Mouse (Mus musculus) forebrain, embryonic 15.5 days (tissue): ENCODE measurements at regions not wholly inside any gene's neighbourhood (a gene's known extent, or its start where the extent isn't known, plus 50 kb on each side); places are given as distances from the start of the nearest gene placed in this dataset.

ENCODE experiments used
- ATAC-seq: fragments of 200-750 bp; cut with Nextera tagmentation; replicated peaks from 2 replicates; pipeline ENCODE4 v1.8.0; 2017; ENCODE audit warnings: mild to moderate bottlenecking, moderate TSS enrichment, moderate library complexity
- H3K27ac ChIP-seq: fragments of 300-500 bp; sonication (generic); replicated peaks from 2 replicates; pipeline ENCODE4 v1.5.1; 2015; ENCODE audit warnings: mild to moderate bottlenecking, inconsistent platforms
- H3K27me3 ChIP-seq: fragments of 300-500 bp; sonication (generic); 2 replicates; pipeline ENCODE4 v1.6.1; 2015; ENCODE audit warnings: inconsistent platforms
- H3K36me3 ChIP-seq: fragments of 300-500 bp; sonication (generic); 2 replicates; pipeline ENCODE4 v1.6.1; 2015; ENCODE audit warnings: mild to moderate bottlenecking, inconsistent platforms
- H3K4me1 ChIP-seq: fragments of 300-500 bp; sonication (generic); 2 replicates; pipeline ENCODE4 v1.6.1; 2015; ENCODE audit warnings: inconsistent platforms
- H3K4me2 ChIP-seq: fragments of 300-500 bp; sonication (generic); replicated peaks from 2 replicates; pipeline ENCODE4 v1.6.1; 2015; ENCODE audit warnings: mild to moderate bottlenecking, inconsistent platforms
- H3K4me3 ChIP-seq: fragments of 300-500 bp; sonication (generic); 2 replicates; pipeline ENCODE4 v1.5.1; 2015; ENCODE audit warnings: mild to moderate bottlenecking, inconsistent platforms
- H3K9ac ChIP-seq: fragments of 300-500 bp; sonication (generic); replicated peaks from 2 replicates; pipeline ENCODE4 v1.6.1; 2015; ENCODE audit warnings: mild to moderate bottlenecking, inconsistent platforms
- H3K9me3 ChIP-seq: fragments of 300-500 bp; sonication (generic); 2 replicates; pipeline ENCODE4 v1.6.1; 2016; ENCODE audit warnings: inconsistent platforms
- WGBS: fragments of 180-500 bp; shearing (Covaris S2); methylation state at CpG from one replicate; pipeline ENCODE4 v1.1.7; 2015; ENCODE audit warnings: mixed read lengths; 5-methylcytosine and 5-hydroxymethylcytosine counted together

DNA sequence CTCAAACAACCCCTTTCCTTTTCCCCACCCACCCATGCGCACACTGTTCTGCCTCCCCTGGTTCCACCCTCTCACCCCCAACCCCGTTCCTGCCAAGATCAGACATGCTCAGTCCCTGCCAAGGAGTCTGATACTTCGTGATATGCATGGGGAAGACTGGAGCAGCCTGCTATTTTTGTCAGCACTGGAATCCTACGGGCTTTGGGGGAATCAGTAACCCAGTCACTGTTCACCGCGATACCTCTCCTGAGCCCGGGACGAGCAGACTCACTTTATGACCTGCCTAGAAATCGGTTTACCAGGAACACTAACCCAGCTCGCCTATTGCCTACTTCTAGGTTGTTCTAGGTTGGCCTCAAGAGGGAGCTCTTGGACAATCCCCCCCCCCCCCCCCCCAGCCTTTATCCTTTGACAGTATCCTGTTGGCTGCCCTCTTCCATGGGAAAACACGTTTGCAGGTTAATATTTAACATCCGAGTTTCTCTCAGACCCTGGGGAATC lies 110.2 kb downstream of the Ddx11 start:
- Histone ChIP-seq H3K27me3 (no peaks in the 10 kb centered on the region), H3K27ac (peak overlapping the region; percentile 81), H3K4me3 (no peak overlapping the region), H3K4me1 (peaks cover 20% of the 10 kb centered on the region), H3K9ac (no peak overlapping the region), H3K9me3 (no peaks in the 10 kb centered on the region), H3K4me2 (peak overlapping the region; percentile 23), H3K36me3 (no peaks in the 10 kb centered on the region)
- 52% methylated on average over 12 of the region's 12 CpGs for WGBS
- ATAC-seq, result peak; percentile 86

DNA sequence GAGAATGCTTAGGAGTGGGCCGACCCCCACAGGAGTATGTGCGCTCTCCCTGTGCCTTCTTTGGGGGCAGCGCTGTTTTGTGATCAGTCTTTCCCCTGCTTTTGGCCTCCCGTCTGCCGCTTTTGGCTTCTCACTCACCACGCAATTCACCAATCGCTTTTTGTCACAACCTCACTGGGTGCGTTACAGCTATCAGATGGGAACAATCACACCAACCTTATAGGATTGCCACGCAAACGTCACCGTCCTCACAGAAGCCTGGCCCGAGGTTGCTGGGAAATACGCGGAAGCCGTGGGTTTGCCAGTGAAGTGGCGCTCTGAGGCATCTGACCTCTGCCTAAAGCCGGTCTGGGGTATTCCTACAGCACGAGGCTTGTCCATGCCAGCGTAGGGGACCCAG lies 111.1 kb downstream of the Ddx11 start:
- no peak for ATAC-seq
- Histone ChIP-seq H3K27ac (peak overlapping the region; percentile 81), H3K27me3 (no peaks in the 10 kb centered on the region), H3K4me2 (no peak overlapping the region), H3K4me3 (no peak overlapping the region), H3K36me3 (no peaks in the 10 kb centered on the region), H3K9ac (no peak overlapping the region), H3K9me3 (no peaks in the 10 kb centered on the region), H3K4me1 (peaks cover 20% of the 10 kb centered on the region)
- 72% methylated on average over 19 of the region's 19 CpGs for WGBS

DNA sequence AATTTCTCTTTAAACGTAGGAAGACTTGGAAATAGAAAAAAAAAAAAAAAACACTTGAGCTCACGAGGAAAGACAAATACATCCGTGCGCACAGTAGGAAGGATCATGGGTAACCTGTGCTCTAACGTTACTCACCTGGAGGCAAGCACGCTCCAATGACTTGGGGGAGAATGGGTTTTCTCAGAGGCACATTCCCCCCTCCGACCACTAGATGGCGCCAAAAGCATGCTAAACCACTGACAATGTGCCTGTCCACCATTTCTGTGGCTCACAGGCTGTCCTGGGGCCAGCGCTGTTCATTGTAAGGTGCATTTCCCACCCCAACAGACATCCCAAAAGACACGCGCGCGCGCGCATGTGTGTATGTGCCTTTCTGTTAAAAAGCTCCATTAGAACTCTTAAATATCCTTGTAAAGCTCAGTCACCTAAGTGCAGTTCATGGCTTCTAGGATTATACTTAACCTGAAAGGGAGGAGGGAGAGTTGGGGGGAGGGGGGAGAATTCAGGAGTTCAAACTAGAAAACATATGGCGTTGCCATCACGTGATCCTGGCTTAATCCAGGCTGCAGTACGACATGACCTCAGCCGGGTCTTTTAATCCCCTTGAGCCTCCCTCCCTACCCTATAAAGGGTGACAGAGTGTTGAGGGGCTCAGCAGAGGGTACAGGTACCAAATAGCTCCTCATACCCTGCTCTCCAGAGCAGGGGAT lies 111.9 kb downstream of the Ddx11 start:
- 1% methylated on average over 19 of the region's 19 CpGs for WGBS
- peak overlapping the region; percentile 48 for H3K4me2 ChIP-seq
- peak; percentile 80 for ATAC-seq
- peaks cover 20% of the 10 kb centered on the region for H3K4me1 ChIP-seq
- no peaks in the 10 kb centered on the region for H3K9me3 ChIP-seq
- peak overlapping the region; percentile 21 for H3K4me3 ChIP-seq
- H3K9ac ChIP-seq, result peak overlapping the region; percentile 36
- H3K36me3 ChIP-seq, result no peaks in the 10 kb centered on the region
- no peaks in the 10 kb centered on the region for H3K27me3 ChIP-seq
- H3K27ac ChIP-seq, result no peak overlapping the region

DNA sequence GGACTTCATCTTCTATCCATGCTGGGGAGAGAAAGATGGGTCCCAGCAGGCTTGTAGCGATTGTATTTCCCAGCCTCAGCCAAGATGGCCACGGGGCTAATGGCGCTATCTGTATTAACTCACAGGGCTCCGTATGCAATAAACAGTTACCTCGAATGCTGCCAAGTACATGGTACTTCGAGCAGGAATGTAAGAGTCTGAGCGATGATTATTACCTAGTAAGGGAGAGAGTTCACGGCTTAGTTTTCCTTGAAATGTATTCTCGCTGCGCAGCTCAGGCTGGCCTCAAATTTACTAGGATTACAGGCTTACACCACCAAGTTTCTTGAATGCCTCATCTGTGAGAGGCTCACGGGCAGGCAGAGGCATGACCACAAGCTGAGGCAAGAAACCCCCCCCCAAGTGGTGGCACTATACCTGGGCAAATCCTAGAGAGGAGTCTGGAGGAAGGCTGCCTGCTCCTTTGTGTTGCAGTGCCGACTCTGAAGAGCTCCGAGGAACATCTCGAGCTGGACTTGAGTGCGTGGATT lies 112.6 kb downstream of the Ddx11 start:
- no peaks in the 10 kb centered on the region for H3K9me3 ChIP-seq
- WGBS, result 74% methylated on average over 15 of the region's 15 CpGs
- peaks cover 20% of the 10 kb centered on the region for H3K4me1 ChIP-seq
- H3K27me3 ChIP-seq, result no peaks in the 10 kb centered on the region
- H3K27ac ChIP-seq, result no peak overlapping the region
- peak overlapping the region; percentile 48; the same call in 1 of the 2 replicates for H3K4me2 ChIP-seq
- H3K9ac ChIP-seq, result no peak overlapping the region
- H3K36me3 ChIP-seq, result no peaks in the 10 kb centered on the region
- ATAC-seq, result no peak
- H3K4me3 ChIP-seq, result no peak overlapping the region

DNA sequence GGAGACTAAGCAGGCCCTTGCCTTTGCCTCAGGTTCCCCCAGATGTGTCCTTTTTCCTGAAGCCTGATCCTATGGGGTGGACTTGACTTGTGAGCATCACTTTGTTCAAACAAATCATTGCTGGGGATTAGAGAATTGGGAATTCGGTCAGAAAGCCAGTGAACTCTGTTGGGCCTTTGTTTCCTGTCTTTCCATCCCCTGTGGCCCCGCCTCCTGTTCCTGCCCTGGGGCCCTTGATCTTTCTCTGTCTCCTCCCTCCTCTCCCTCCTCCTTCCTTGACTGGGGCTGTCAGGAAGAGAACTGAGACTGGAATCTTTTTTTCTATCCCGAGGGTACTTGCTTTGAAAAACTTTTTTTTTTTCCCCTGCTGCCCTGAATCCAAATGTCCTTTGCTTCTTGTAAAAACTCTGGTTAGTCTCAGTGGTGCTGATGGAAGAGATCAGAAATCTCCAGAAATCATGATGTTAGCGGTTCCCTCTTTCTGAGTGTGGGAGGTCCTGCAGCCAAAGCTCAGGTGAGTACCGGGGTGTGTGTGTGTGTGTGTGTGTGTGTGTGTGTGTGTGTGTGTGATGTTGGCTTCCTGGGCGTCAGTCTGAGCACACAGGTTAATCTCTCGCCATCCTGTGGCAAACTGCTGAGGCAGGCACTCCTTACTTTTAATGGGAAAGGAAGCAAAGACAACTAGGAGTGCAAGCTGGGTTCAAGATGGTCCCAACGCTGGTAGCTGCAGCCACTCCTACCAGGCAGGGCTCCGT lies 118.7 kb downstream of the Ddx11 start:
- Histone ChIP-seq H3K4me2 (no peak overlapping the region), H3K4me1 (no peaks in the 10 kb centered on the region), H3K4me3 (no peak overlapping the region), H3K9ac (no peak overlapping the region), H3K36me3 (no peaks in the 10 kb centered on the region), H3K27me3 (no peaks in the 10 kb centered on the region), H3K9me3 (no peaks in the 10 kb centered on the region), H3K27ac (no peak overlapping the region)
- WGBS, result 24% methylated on average over 9 of the region's 9 CpGs
- ATAC-seq, result no peak

DNA sequence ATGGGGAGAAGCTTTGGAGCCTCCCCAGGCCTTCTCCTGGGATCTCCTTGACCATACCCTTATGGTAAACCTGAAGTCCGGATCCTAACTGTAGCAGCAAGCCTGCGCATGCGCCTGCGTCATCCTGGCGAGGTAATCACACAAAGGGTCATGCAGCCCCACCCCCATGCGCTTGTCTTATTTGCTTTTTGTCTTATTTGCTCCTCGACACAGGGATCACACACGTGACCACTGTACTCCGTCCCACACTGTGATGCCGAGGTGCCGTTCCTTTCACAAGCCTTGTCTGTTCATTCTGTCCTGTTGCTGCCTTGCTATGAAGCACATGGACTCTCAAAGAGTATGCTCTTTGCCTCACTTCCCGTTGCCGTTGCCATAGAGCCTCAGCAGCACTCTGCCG lies 120.9 kb downstream of the Ddx11 start:
- Histone ChIP-seq H3K9me3 (no peaks in the 10 kb centered on the region), H3K4me3 (no peak overlapping the region), H3K27ac (no peak overlapping the region), H3K4me2 (no peak overlapping the region), H3K4me1 (no peaks in the 10 kb centered on the region), H3K27me3 (no peaks in the 10 kb centered on the region), H3K9ac (no peak overlapping the region), H3K36me3 (no peaks in the 10 kb centered on the region)
- no peak for ATAC-seq
- 95% methylated on average over 14 of the region's 14 CpGs for WGBS

DNA sequence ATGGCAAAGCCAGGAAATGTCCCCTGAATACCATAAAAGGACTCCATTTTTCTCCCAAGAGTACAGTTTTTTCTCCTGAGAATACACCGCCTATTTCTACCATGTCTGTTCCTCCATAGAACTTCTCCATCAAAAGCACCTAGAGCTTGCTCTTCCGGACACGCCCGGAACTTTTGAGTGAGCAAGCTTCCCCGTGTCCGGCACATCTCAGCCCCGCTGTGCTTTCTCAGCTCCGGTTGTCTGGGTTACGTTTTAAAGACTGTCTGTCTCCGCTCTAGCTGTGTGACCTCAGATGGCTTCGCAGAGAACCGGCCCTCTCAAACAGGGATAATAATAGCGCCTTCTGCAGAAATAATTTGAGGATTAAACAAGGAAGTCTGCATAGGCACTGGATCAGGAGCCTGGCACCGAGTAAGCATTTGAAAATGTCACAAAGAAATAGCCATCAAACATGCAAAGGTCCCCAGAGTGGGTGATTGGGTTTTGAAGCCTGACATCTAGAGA lies 122.8 kb downstream of the Ddx11 start:
- no peak overlapping the region for H3K4me2 ChIP-seq
- ATAC-seq, result no peak
- no peaks in the 10 kb centered on the region for H3K9me3 ChIP-seq
- H3K27ac ChIP-seq, result no peak overlapping the region
- no peak overlapping the region for H3K9ac ChIP-seq
- H3K27me3 ChIP-seq, result no peaks in the 10 kb centered on the region
- 82% methylated on average over 14 of the region's 14 CpGs for WGBS
- no peaks in the 10 kb centered on the region for H3K4me1 ChIP-seq
- H3K4me3 ChIP-seq, result no peak overlapping the region
- no peaks in the 10 kb centered on the region for H3K36me3 ChIP-seq

DNA sequence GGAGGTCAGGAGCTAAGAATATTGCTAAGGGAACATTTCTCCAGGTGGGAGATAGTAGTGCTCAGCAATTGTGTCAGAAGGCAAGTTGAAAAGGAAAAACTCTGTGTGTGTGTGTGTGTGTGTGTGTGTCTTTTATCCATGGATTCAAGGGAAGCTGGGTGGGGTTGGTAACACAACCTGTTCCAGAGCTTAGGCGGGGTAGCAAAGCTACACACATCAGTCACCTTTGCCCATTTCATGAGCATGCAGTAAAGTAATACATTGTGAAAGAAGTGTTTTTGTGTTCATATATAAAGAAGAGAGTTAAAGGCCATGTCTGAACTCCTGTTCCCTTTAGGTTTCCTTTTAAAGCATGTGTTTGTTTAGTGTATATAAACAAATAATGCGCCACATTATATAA lies 128.2 kb downstream of the Ddx11 start:
- Histone ChIP-seq H3K27ac (no peak overlapping the region), H3K36me3 (no peaks in the 10 kb centered on the region), H3K4me3 (no peak overlapping the region), H3K4me2 (no peak overlapping the region), H3K27me3 (no peaks in the 10 kb centered on the region), H3K9ac (no peak overlapping the region), H3K9me3 (no peaks in the 10 kb centered on the region), H3K4me1 (no peaks in the 10 kb centered on the region)
- ATAC-seq, result no peak
- WGBS, result 99% methylated on average over 2 of the region's 2 CpGs

DNA sequence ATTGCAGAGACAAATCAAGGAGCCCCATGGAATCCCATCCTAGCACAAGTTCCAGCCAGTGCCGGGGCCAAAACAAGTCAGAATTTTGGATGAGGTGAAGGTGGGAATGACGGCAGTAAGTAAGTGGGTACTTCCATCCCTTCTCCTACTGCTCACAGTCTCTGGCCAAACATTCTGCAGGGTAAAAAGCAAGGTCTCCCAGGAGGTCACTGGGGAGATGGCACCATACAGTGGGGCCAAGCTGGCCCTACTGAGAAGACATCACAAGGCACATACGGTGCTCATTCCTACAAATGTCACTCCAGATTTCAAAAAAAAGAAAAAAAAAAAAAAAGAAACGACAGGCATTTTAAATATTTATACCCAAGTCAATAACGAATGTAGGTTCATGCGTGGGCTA lies 129.6 kb downstream of the Ddx11 start:
- WGBS, result 86% methylated on average over 6 of the region's 6 CpGs
- H3K4me2 ChIP-seq, result no peak overlapping the region
- no peak overlapping the region for H3K4me3 ChIP-seq
- no peaks in the 10 kb centered on the region for H3K27me3 ChIP-seq
- no peak for ATAC-seq
- H3K9me3 ChIP-seq, result no peaks in the 10 kb centered on the region
- no peaks in the 10 kb centered on the region for H3K36me3 ChIP-seq
- H3K4me1 ChIP-seq, result no peaks in the 10 kb centered on the region
- no peak overlapping the region for H3K27ac ChIP-seq
- no peak overlapping the region for H3K9ac ChIP-seq

DNA sequence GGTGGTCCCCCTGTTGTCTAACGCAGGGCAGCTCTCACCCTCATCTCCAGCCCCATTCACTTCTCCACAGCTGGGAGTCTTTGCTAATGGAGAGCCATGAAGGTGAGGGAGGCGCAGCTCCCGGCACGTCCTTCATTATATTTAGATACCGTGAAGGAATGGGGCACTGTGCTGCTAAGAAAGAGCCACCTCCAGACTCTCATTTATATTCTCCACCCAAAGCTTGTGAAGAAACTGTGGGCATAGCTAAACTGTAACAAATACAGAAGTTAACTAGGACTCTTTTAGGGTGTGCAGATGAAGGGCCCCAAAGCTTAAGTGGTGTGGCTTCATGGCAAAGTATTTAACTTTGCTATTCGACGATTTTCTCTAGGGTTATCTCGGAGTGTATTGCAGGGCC lies 136.4 kb downstream of the Ddx11 start:
- Histone ChIP-seq H3K4me3 (no peak overlapping the region), H3K9ac (no peak overlapping the region), H3K4me1 (no peaks in the 10 kb centered on the region), H3K4me2 (no peak overlapping the region), H3K9me3 (no peaks in the 10 kb centered on the region), H3K27ac (no peak overlapping the region), H3K27me3 (no peaks in the 10 kb centered on the region), H3K36me3 (no peaks in the 10 kb centered on the region)
- no peak for ATAC-seq
- WGBS, result 66% methylated on average over 8 of the region's 8 CpGs

DNA sequence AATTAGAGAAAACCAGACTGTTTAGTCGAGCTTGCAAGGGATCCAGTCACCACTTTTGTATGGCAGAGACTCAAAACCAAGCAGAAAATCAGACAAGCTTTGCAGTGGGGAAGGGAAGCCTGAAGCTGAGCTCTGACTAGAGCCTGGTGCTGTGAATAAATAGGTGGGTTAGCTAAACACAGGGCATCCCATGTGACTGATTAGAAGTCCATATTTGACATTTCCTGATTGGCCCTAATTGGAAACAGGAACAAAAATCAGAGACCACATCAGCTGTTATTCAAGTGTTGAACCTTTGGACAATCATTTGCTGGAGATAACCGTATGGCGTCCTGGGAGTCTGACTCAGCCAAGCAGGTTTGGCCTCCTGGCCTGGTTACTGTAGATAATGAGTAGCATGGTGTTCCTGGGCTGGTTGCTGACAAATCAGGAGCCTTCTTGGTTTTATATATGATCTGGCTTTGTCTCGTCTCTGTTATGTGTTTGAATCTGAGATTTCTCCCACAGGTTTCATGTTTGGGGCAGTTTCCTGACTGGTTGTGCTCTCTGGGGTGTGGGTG lies 139.4 kb downstream of the Ddx11 start:
- H3K4me2 ChIP-seq, result no peak overlapping the region
- no peaks in the 10 kb centered on the region for H3K27me3 ChIP-seq
- no peak overlapping the region for H3K4me3 ChIP-seq
- no peaks in the 10 kb centered on the region for H3K36me3 ChIP-seq
- no peak for ATAC-seq
- H3K9me3 ChIP-seq, result no peaks in the 10 kb centered on the region
- no peak overlapping the region for H3K27ac ChIP-seq
- H3K9ac ChIP-seq, result no peak overlapping the region
- no peaks in the 10 kb centered on the region for H3K4me1 ChIP-seq
- WGBS, result 72% methylated on average over 4 of the region's 4 CpGs

DNA sequence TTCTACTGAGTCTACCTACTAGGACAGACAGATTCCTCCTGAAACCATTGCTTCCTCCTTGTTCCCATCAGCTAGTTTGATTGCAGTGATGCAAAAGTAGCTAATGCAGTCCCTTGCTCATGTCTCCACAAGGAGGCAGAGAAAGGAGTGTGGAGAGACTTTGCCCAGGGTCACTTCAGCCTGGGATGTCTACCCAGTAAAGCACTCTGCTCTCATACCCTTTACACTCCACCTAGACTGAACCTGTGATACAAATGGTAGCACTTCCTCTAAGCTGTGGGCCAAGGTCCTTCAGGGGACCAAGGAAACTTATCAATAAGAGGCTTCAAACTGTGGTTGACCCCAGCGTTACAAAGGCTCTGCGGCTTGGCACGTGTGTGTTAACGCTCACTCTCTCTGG lies 140.1 kb downstream of the Ddx11 start:
- Histone ChIP-seq H3K9me3 (no peaks in the 10 kb centered on the region), H3K4me2 (no peak overlapping the region), H3K4me1 (no peaks in the 10 kb centered on the region), H3K4me3 (no peak overlapping the region), H3K27me3 (no peaks in the 10 kb centered on the region), H3K27ac (no peak overlapping the region), H3K36me3 (no peaks in the 10 kb centered on the region), H3K9ac (no peak overlapping the region)
- WGBS, result 89% methylated on average over 4 of the region's 4 CpGs
- no peak for ATAC-seq
